Mouse (Mus musculus) stomach, embryonic 16.5 days (tissue): ENCODE data around the gene Car9. TPM values are rescaled to one million over a fixed set of nuclear protein-coding genes. Genes with fewer than 3 reads are reported as not detected.
"Not testable (repeated sequence)": the region's sequence is repeated elsewhere in the genome, so short reads cannot be mapped to it uniquely, and the experiment has no call there.

Experiments
- ATAC-seq: fragments of 200-750 bp; cut with Nextera tagmentation; 2 replicates; pipeline ENCODE4 v1.8.0; 2017; ENCODE audit warnings: moderate number of reproducible peaks, moderate TSS enrichment; ENCODE audit not compliant: insufficient read depth, low FRiP score
- H3K27ac ChIP-seq: fragments of 300-500 bp; sonication (generic); 2 replicates; pipeline ENCODE4 v1.5.1; 2014; ENCODE audit warnings: low read length
- H3K27me3 ChIP-seq: fragments of 300-500 bp; sonication (generic); 2 replicates; pipeline ENCODE4 v1.6.1; 2014; ENCODE audit warnings: low read length, control low read depth, mixed read lengths; ENCODE audit not compliant: control insufficient read depth, insufficient read depth
- H3K36me3 ChIP-seq: fragments of 300-500 bp; sonication (generic); 2 replicates; pipeline ENCODE4 v1.6.1; 2014; ENCODE audit warnings: low read length; ENCODE audit not compliant: control insufficient read depth, insufficient read depth
- H3K4me1 ChIP-seq: fragments of 300-500 bp; sonication (generic); 2 replicates; pipeline ENCODE4 v1.6.1; 2014; ENCODE audit warnings: low read length, control low read depth, mixed read lengths; ENCODE audit not compliant: control insufficient read depth, insufficient read depth
- H3K4me2 ChIP-seq: fragments of 300-500 bp; sonication (generic); 2 replicates; pipeline ENCODE4 v1.6.1; 2014; ENCODE audit warnings: low read depth, low read length, mixed read lengths
- H3K4me3 ChIP-seq: fragments of 300-500 bp; sonication (generic); replicated peaks from 2 replicates; pipeline ENCODE4 v1.5.1; 2014; ENCODE audit warnings: mild to moderate bottlenecking, low read length
- H3K9ac ChIP-seq: fragments of 300-500 bp; sonication (generic); 2 replicates; pipeline ENCODE4 v1.6.1; 2014; ENCODE audit warnings: low read length
- H3K9me3 ChIP-seq: fragments of 300-500 bp; sonication (generic); replicated peaks from 2 replicates; pipeline ENCODE4 v1.6.1; 2016; ENCODE audit warnings: low read length, control low read depth; ENCODE audit not compliant: control insufficient read depth
- WGBS: fragments of 180-500 bp; shearing (Covaris S2); extraction: QIAGEN DNeasy Blood & Tissue Kit; methylation state at CpG from one replicate; pipeline ENCODE4 v1.1.7; 2014; 5-methylcytosine and 5-hydroxymethylcytosine counted together
- polyA plus RNA-seq: library from polyadenylated mRNA; unstranded; fragments of >200 nt; fragmentation: Nextera tagmentation; extraction: Ambion mirVana; gene quantifications from 2 replicates; pipeline ENCODE4 v1.2.1, GENCODE M21; 2015

Gene Car9
- polyA plus RNA-seq, 1 experiment from 2014 or later: 22.3 TPM

DNA sequence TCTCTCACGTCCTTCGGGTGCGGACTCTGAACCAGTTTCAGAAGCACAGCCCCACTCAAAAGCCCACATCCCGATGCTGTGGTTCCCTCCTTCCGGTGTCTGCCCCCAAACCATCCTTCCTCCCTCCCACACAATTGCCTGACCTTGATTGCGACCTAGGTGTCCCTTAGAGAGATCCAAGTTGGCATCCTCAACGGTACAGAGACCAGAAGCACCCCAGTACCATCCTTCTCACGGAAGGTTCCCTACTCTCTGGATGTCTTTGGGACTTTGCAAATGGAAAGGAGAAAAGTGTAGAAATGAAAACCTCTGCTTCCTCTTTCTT lies 28.3 kb upstream of the Car9 start:
- H3K36me3 ChIP-seq: no peaks in the 10 kb centered on the region
- H3K9me3 ChIP-seq: no peaks in the 10 kb centered on the region
- peak overlapping the region; percentile 13; the same call in 1 of the 2 replicates for H3K27ac ChIP-seq
- no peaks in the 10 kb centered on the region; the same call in 1 of the 2 replicates for H3K4me1 ChIP-seq
- peak overlapping the region; percentile 65 for H3K9ac ChIP-seq
- peak overlapping the region; percentile 38 for H3K4me3 ChIP-seq
- 44% methylated on average over 8 of the region's 8 CpGs for WGBS
- peak overlapping the region; percentile 55 for H3K4me2 ChIP-seq
- no peaks in the 10 kb centered on the region for H3K27me3 ChIP-seq
- no peak for ATAC-seq

DNA sequence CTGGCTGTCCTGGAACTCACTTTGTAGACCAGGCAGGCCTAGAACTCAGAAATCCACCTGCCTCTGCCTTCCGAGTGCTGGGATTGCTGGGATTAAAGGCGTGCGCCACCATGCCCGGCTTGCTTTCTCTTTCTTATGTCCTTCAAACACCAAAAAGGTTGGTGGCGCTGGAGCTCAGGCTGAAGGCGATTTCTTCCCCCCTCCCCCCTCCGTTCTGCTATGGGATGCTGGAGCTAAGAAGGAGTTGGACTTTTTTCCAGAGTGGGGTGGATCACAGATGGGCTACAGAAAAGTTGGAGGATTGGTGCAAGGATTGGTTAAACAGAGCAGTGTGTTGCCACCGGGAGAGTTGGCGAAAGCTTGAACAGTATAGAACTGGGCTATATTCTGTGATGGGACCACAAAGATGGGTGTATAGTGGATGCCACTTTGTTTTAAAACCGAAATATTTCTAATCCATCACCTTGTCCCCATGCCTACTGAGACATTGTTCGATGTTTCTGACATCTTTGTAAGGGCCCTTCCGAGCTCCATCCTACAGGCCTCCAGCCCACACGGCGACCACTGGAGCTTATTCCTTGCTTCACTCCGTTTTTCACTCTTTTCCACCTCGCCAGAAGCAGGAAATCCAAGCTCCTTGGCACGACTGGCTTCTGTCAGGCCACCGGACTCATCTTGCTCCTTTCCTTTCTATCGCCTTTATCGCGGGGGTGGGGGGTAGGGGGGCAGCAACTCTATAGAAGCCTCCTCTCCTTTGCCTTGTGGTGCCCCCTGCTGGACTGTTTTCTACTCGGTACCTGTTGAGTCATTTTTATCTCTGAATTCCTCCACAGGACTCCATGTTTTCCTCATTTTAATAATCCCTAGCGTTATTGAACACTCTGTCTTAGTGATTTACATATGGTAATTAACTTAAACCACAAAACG lies 27.6 kb upstream of the Car9 start:
- no peak overlapping the region for H3K4me3 ChIP-seq
- no peak for ATAC-seq
- peak overlapping the region; percentile 40 for H3K4me2 ChIP-seq
- WGBS: 43% methylated on average over 24 of the region's 24 CpGs
- H3K36me3 ChIP-seq: no peaks in the 10 kb centered on the region
- no peaks in the 10 kb centered on the region for H3K9me3 ChIP-seq
- H3K27me3 ChIP-seq: no peaks in the 10 kb centered on the region
- H3K4me1 ChIP-seq: no peaks in the 10 kb centered on the region; the same call in 1 of the 2 replicates
- H3K27ac ChIP-seq: no peak overlapping the region
- no peak overlapping the region for H3K9ac ChIP-seq

DNA sequence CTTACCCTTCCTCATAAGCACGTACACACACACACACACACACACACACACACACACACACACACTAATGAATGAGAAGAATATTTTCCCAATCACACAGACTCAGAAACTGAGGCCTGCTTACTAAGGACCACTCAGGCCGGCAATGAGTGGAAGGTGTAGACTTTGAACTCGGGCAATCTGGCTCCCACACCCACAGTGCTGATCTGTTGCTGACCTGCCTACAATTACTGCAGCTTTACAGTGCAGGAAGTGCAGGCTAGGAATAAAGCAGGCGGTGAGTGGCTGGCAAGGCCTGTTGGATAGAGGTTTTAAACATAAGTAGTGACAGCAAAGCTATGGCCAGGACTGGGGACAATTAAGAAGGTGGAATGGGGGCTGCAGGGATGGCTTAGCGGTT lies 25.8 kb upstream of the Car9 start:
- Histone ChIP-seq H3K27me3 (no peaks in the 10 kb centered on the region), H3K9ac (no peak overlapping the region), H3K4me2 (no peak overlapping the region), H3K9me3 (no peaks in the 10 kb centered on the region), H3K4me1 (no peaks in the 10 kb centered on the region; the same call in 1 of the 2 replicates), H3K27ac (no peak overlapping the region), H3K36me3 (no peaks in the 10 kb centered on the region), H3K4me3 (no peak overlapping the region)
- no peak for ATAC-seq
- 79% methylated on average over 5 of the region's 5 CpGs for whole genome bisulfite sequencing

DNA sequence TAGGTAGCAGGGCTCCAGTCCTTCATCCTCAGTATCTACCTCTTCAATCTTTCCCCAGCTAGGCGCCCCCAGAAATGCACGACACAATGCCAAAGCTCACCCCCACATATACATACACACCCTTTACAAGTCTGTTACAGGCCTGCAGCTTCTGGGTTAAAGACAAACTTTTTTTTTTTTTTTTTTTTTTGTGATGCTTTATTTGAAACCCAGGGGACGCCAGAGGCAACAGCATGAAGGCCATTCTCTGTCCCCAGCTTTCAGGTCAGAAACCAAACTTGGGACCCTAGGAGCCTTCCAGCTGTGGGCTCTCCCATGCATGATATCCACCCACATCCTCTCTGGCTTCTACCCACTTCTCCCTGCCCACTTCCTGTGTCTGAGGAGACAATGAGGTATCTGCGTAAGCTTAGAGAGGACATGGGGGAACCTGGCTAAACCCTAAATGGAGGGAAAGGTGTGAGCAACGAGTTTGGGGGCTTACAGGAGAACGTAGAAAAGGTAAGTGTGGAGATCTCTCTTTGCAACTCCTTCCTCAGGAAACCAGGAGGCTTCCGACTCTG lies 24.8 kb upstream of the Car9 start:
- no peaks in the 10 kb centered on the region for H3K36me3 ChIP-seq
- H3K9ac ChIP-seq: no peak overlapping the region
- no peaks in the 10 kb centered on the region for H3K27me3 ChIP-seq
- no peak overlapping the region for H3K4me3 ChIP-seq
- no peak overlapping the region for H3K27ac ChIP-seq
- H3K9me3 ChIP-seq: no peaks in the 10 kb centered on the region
- H3K4me2 ChIP-seq: no peak overlapping the region
- no peak for ATAC-seq
- no peaks in the 10 kb centered on the region; the same call in 1 of the 2 replicates for H3K4me1 ChIP-seq
- 63% methylated on average over 7 of the region's 7 CpGs for WGBS

DNA sequence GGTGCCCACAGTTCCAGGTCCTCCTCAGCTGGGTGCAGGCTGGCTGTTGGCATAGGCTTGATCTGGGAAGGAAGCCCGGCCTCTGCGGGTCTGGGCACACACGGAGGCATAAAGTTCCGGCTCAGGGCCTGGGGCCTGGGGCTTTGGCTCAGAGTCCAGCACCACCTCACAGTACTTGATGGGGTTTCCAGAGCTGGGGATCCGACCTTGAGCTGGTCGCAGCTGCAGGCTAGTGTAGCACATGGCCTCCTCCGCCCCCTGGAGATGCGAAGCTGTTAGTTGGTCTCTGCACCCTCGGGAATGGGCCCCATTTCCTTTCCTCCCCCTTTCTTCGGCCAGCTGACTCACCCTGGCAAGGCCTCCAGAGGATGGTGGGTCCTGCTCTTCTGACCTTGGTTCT lies 24.2 kb upstream of the Car9 start:
- Histone ChIP-seq H3K27me3 (no peaks in the 10 kb centered on the region), H3K4me3 (no peak overlapping the region), H3K4me2 (no peak overlapping the region), H3K4me1 (no peaks in the 10 kb centered on the region; the same call in 1 of the 2 replicates), H3K9me3 (no peaks in the 10 kb centered on the region), H3K27ac (no peak overlapping the region), H3K9ac (no peak overlapping the region), H3K36me3 (no peaks in the 10 kb centered on the region)
- WGBS: 64% methylated on average over 10 of the region's 10 CpGs
- no peak for ATAC-seq

DNA sequence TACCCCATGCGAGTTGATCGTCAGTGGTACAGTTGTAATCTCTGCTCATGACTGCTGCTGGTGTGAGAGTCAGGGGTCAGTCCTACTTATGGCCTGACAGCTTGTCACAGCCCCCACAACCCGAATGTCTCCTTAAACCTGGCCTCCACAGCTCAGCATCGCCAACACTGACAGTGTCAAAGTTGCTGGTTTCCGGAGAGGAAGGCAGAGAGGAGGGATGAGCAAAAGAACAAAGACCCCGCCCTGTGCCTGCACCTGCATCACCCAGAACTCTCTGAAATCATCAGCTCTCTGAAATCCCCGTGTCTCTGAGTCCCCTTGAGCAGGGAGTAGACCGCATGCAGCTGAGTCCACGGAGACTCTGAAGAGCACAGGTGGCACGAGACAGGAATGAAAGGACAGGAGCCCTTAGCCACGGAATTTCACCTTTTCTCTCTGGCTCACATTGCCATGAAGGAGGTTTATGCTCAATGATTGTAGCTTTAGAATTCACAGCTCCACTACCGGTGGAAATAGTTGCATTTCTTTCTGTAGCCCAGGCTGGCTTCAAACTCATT lies 23.2 kb upstream of the Car9 start, which contains the start of gene Sit1:
TSS of gene Sit1 (minus strand) at position 200 of the 557 bp plus-strand sequence.
- no peak within 1 kb of the TSS for H3K27ac ChIP-seq
- no peak within 1 kb of the TSS for H3K4me3 ChIP-seq
- H3K9me3 ChIP-seq: no peaks in the 10 kb centered on the region
- WGBS: 54% methylated on average over 12 of the region's 12 CpGs
- no peak for ATAC-seq
- H3K9ac ChIP-seq: no peak within 1 kb of the TSS
- H3K27me3 ChIP-seq: no peaks in the 10 kb centered on the region
- no peaks in the 10 kb centered on the region; the same call in 1 of the 2 replicates for H3K4me1 ChIP-seq
- H3K4me2 ChIP-seq: no peak within 1 kb of the TSS
- no peaks in the 10 kb centered on the region for H3K36me3 ChIP-seq

DNA sequence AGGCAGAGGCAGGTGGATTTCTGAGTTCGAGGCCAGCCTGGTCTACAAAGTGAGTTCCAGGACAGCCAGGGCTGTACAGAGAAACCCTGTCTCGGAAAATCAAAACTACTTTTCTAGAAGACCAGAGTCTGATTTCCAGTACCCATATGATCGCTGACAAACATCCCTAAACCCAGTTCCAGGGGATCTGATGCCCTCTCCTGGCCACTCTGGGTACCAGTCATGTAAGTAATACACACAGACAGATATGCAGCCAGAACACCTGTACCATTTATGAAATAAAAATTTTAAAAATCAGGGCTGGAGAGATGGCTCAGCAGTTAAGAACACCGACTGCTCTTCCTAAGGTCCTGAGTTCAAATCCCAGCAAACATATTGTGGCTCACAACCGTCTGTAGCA lies 21.1 kb upstream of the Car9 start:
- not testable (repeated sequence) for H3K9me3 ChIP-seq, H3K36me3 ChIP-seq, H3K4me3 ChIP-seq, ATAC-seq, H3K4me2 ChIP-seq, H3K27me3 ChIP-seq, H3K9ac ChIP-seq, H3K4me1 ChIP-seq, H3K27ac ChIP-seq
- WGBS: 87% methylated on average over 5 of the region's 5 CpGs

DNA sequence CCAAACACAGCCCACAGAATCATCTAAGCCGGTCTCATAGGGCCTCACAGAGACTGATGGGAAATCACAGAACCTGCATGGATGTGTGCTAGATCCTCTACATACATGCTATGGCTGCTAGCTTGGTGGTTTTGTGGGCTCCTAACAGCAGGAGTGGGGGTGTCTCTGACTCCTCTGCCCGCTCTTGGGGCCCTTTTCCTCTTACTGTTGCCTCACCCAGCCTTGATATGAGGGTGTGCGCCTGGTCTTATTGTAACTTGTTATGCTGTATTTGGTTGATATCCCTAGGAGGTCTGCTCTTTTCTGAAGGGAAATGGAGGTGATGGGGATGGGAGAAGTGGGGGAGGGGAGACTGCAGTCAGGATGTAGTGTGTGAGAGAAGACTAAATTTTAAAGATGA lies 17.2 kb upstream of the Car9 start:
- H3K9me3 ChIP-seq: no peaks in the 10 kb centered on the region
- ATAC-seq: no peak
- H3K27me3 ChIP-seq: no peaks in the 10 kb centered on the region
- no peak overlapping the region for H3K9ac ChIP-seq
- H3K4me3 ChIP-seq: no peak overlapping the region
- H3K4me2 ChIP-seq: no peak overlapping the region
- WGBS: 90% methylated on average over 3 of the region's 3 CpGs
- H3K4me1 ChIP-seq: no peaks in the 10 kb centered on the region; the same call in 1 of the 2 replicates
- H3K36me3 ChIP-seq: no peaks in the 10 kb centered on the region
- no peak overlapping the region for H3K27ac ChIP-seq

DNA sequence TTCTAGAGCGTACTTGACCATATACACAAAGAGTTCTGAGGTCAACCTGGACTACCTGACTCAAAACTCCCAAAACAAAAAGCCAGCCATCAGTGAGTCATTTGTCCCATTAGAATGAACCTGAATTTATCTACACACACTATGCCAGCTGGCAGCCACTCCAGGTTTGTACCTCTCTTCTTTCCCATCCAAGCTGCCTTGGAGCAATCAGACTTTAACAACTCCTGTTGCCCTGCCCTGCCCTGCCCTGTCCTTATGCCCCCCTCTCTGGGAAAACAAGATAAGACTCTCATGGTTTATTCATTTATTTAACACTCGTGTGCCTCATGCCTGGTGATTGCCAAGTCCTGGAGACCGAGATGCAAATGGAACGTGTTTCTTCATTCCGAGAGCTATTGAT lies 16.0 kb upstream of the Car9 start:
- Histone ChIP-seq H3K4me1 (peaks cover 3% of the 10 kb centered on the region; the same call in 1 of the 2 replicates), H3K27ac (no peak overlapping the region), H3K4me2 (no peak overlapping the region), H3K4me3 (no peak overlapping the region), H3K27me3 (no peaks in the 10 kb centered on the region), H3K9me3 (no peaks in the 10 kb centered on the region), H3K36me3 (0 out of 2 replicates have a peak, but pooled peaks cover under 1% of the 10 kb centered on the region), H3K9ac (no peak overlapping the region)
- WGBS: 81% methylated on average over 5 of the region's 5 CpGs
- no peak for ATAC-seq
